Mouse (Mus musculus): Measurements from ENCODE around the gene Gm10118.

The Gm10118 gene

GRCm38 (mm10) chr10:63927334-63927733, at the start of gene Gm10118:
TSS of gene Gm10118 (minus strand) at chr10:63927434.
- no peak for DNase-seq (ENCODE audit: low read depth, low spot score)

DNA sequence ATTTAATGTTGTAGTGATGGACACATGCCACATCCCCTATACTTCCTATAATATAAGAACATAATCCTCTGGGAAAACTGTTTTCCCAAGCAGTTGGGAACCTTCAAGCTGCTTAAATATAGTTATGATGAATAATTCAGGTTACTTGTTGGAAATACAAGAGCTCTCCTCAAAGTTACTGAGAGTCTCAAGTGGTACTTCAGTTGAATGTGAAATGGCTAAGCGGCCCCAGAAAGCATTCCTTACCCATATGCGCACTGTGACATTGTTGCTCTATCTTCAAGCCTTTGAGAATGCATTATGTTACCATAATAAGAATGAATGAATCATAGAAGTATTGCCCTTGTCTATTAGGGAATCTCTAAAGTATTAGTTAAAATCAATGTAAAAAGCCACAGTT, 45.1 kb upstream of the Gm10118 start:
- no peak for DNase-seq (ENCODE audit: low read depth, low spot score)

DNA sequence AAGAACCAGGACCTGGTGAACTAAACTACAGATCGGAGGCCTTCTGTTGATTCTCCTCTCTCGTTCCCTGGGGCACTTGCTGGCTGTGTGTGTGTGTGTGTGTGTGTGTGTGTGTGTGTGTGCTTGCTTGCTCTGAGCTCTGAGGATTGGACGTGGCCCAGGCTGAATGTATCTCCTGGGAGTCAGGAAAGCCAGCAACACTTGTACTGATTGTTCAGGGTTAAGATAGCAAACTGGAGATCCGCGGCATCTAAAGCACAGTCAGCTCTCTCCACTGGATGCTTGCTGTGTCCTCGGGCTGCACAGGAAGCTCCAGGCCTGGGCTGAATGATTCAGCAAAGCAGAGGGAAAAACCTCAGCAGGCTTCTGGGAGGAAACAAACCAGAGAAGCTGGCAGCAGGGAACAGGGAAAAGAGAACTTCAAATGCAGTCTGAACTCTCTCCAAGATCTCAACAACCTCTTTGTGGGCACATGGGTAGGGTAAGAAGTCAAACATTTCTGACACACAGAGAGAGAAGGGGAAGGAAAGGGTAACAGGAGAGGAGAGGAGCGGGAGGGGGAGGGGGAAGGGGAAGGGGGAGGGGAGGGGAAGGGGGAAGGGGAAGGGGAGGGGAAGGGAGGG, 27.2 kb upstream of the Gm10118 start:
- DNase-seq (ENCODE audit: low read depth, low spot score), result no peak

DNA sequence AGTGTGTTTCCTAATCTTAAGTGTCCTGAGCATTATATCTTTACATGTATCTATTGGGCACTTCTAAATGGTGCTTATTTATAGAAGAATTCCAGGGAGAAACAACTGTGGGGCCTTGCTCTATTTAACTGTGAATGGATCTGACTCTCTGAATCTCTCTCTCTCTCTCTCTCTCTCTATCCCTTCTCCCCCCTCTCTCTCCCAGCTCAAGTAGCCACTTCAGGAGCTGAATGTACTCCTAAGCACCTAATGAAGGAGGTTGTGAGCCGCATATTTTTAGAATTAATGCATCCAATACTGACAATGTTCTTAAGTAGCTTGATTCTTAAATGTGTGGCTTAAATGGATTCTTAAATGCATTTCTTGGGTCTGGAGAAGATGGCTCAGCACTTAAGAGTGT, 24.2 kb upstream of the Gm10118 start:
- no peak for DNase-seq (ENCODE audit: low read depth, low spot score)

DNA sequence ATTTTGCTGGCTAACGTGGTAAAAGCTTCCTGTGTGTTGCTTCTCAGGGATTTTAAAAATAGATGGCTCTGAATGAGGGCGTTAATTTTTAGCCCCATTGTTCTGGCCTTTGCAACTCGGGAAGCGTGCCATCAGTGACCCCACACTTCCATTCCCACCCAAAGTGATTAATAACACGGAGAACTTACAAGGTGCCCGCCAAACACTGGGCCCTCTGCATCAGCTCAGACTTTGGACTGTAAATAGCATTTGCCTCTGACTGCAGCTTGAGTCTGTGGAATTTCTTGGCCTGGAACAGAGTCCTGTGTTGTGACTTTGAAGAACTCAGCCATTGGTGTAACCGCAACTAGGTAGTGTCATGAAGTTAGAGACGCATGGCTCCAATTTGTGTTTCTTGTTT, 23.6 kb upstream of the Gm10118 start:
- DNase-seq (ENCODE audit: low read depth, low spot score), result no peak

- no peak for DNase-seq (ENCODE audit: low read depth, low spot score)
Measured at GRCm38 (mm10) chr10:63947266-63947665, 20.0 kb upstream of the Gm10118 start.

- no peak for DNase-seq (ENCODE audit: low read depth, low spot score)
Measured at GRCm38 (mm10) chr10:63945534-63945933, 18.3 kb upstream of the Gm10118 start.

- no peak for DNase-seq (ENCODE audit: low read depth, low spot score)
Measured at GRCm38 (mm10) chr10:63933946-63934345, 6.7 kb upstream of the Gm10118 start.

GRCm38 (mm10) chr10:63908878-63909277, 18.4 kb downstream of the Gm10118 start:
- DNase-seq (ENCODE audit: low read depth, low spot score), result no peak

DNA sequence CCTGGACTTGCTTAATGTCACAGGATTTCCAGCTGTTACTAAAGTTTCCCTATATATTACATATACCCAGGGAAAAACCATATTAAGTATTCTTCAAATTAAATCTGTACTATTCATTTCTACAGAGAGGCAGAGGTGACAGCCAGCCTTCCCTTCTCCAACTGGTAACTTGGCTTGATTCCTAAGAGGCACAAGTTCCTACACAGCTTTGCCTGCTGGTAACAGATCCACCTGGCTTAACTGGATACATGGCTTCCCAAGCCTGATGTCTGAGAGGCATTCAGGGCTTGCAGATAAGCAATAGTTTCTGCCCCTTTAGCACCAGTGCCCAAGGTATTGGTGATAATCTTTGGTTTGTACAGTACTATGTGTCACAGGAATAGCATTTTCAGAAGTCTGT, 27.3 kb downstream of the Gm10118 start:
- DNase-seq (ENCODE audit: low read depth, low spot score), result no peak

- no peak for DNase-seq (ENCODE audit: low read depth, low spot score)
Measured at GRCm38 (mm10) chr10:63894612-63895011, 32.6 kb downstream of the Gm10118 start.

- no peak for DNase-seq (ENCODE audit: low read depth, low spot score)
Measured at GRCm38 (mm10) chr10:63886449-63887088, 40.7 kb downstream of the Gm10118 start.

GRCm38 (mm10) chr10:63880462-63880903, 46.8 kb downstream of the Gm10118 start:
- DNase-seq (ENCODE audit: low read depth, low spot score), result no peak
